Mouse (Mus musculus): ENCODE measurements around the gene Riox1.
"Not testable (repeated sequence)": the region's sequence is repeated elsewhere in the genome, so short reads cannot be mapped to it uniquely, and the experiment has no call there.

Riox1 gene

DNA sequence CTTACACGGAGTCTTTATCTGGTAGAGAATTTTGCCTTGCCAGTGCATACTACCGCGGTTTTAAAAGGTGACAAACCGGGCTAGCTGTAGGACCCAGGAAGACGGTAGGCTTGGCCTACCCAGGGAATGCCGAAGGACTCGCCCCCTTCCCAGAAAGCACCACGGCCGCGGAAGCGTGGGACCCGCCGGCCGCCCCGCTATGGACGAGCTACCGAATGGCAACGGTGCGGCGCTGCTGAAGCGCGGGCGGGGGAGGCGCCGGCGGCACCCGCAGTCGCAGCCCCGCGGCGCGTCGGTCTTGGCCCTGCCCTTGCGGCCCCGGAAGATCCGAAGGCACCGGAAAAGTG, at the start of gene Riox1:
Gene Riox1, plus strand, starts transcription at position 116 of the 347 bp plus-strand sequence.
- DNase-seq, result peak; percentile 86

DNA sequence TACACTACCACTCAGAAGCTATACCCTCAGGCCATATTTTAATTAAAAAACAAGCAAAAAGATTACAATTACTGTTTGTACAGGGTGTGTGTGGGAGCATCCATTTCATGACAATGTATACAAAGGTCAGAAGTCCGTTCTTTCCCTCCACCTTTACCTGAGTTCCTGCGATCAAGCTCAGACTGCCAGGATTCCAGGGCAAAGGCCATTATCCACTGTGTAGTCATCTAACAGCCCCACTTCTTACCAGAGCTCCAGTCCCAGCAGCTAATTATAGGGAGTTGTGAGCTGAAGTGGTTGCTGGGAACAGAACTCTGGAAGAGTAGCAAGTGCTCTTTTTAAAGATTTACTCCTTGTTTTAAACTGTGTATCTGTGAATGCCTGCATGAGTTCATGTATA, 40.0 kb upstream of the Riox1 start:
- DNase-seq, result no peak

DNA sequence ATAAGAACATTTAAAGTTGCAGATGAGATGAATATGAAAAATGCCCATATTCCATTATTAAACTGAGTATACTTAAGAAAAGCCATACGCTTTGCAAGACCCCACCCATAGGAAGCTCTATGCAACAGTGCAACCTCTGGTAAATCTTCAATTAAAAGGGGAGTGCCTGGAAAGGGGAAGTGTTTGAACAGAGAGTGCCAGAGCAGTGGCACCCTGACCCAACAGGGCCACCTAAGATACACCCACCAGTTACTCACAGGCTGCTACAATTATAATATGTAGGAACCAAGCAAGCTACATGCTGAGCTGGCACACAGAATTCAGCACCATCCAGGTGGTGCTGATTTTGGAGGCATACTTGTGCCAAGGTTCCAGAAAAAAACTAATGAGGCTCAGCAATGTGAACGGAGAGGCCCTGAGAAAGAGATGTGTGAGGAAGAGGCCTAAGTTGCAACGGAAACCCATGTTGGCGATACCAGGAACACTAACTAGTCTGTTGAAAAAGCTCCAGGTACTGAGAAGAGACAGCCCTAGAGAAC, 36.1 kb upstream of the Riox1 start:
- peak; percentile 87 for DNase-seq

DNA sequence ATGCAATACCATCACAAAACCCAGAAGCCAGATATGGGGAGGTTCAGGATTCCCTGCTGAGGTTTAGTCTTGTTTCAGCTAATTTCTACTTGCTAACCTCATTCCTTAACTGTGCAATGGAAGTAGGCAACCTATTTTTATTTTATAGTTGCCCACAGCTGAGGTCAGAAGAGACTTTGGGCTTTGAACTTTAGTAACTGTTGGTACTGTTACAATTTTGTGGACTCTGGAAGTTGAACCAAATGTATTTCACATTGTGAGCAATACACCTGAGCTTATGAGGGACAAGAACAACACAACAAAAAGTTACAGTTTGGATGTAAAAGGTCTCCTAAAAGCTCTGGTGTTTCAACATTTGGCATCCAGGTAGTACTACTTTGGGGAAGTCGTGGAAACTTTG, 35.6 kb upstream of the Riox1 start:
- DNase-seq, result no peak

DNA sequence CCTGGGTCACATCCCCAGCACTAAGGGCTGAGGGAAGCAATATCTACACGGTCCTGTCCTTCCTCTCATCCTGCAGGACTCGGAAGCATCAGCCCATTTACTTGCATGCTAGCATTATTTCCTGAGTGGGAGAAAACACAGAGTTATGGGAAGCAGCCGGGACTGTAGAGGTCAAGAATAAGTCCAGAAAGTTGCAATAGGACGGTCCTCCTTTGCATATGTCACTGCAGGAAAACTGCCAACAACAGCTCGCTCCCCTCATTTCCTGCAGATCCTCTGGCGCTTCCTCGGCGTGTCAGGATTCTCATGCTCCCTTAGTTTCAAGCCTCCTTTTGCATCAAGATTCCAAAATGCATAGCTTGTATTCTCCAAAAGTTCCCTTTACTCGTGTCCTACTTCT, 33.5 kb upstream of the Riox1 start:
- DNase-seq, result peak; percentile 56

DNA sequence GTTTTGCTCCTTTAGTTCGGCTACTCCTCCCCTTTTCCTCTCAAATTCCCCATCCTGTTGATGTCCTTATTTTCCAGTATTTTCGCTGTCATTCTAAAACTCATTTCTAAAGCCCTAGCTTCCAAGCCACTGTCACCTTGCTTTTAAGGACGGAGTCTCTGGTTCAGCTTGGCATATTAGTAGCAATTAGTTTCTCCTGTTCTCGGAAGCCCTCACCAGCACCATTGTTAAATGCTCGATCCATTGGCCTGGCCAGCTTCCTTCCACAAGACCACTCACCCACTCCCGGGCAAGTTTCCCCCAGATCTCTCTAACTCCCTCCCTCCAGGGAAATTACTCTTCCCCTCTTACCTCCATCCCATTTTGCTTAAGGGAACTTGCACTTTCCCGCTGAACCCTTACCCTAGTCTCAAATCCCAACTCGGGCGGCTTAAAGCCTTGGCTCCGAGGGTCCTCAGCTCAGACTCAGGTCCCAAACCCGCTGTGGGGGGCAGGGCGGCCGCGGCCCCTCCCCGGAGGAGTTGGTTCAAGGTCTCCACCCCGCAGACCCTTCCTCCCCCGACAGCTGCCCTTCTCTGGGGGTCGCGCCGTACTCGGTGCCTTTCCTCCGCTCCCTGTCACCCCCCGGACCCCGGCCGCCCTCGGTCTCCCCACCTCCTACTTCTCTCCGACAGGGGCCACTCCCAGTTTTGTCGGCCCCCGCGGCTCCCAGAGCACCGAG, 29.5 kb upstream of the Riox1 start:
- peak; percentile 76 for DNase-seq

DNA sequence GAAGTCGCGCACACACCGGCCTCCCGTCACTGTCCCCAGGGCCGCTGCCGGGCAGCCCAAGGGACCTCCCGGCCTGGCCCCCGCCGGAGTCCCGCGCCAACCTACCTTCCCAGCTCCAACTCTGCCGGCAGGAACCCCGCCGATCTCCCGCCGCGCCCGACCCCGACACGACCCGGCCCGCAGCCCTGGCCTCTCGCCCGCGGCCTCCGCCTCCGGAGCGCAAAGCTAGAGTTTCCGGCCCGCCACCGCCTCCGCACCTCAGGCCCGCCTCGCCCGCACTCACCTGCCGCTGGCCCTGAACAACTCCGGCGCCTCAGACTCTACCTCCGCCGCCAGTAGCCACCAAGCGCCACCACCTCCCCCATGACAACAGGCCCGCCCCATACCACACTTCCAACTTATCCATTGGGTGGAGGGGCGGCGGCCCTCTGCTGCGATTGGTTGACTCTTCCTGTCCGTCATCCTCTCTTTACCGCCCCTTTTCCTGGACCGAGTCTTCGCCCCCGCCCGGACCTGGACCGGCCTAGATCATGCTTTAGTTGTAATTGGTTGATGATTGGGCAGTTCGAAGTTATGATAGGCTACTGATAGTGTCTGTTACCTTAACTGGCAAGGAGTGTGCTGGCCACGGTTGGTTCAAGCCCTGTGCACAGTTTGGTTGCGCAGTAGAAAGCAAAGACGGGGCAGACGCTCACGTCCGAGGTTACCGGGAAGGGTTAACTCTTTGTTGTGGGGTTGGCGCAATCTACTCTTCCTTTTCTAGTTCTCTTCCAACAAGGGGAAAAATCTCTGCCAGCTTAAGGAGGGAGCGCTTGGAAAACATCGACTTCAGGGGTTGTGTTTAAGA, 28.6 kb upstream of the Riox1 start, which contains the start of gene Numb:
Gene Numb, minus strand, starts transcription at position 400 of the 847 bp plus-strand sequence.
- peak; percentile 100 for DNase-seq

DNA sequence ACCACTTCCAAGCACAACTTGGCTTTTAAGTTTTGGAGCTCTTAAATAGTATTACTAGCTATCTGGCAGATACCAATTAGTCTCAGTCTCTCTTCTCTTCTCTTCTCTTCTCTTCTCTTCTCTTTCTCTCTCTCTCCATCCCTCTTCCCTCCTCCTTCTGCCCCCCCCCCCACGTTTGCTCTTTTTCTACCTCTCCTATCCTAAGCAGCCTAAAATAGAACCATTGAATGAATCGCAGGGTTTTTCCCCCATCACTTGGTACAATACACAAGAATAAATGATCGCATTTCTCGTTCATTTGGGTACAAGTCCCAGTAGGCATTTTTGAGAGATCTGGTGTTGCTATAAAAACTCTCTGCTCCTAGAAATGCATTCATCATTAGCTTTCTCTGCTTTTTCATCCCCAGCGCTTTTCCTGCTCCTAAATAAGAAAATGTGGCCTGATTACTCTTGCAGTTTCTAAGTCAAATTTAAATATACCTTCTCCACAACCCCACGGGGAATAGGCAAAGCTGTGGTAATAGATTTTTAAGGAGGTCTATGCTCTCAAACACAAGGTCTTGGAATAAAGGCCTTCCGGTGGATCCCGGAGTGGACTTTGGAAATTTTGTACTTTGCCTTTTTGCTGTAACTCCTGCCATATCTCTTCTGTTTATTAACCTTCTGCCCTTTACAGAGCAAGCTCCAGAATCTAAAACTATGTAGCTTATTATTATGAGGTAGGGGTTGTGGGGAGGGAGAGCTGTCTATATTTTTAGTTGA, 27.5 kb upstream of the Riox1 start:
- DNase-seq, result no peak

DNA sequence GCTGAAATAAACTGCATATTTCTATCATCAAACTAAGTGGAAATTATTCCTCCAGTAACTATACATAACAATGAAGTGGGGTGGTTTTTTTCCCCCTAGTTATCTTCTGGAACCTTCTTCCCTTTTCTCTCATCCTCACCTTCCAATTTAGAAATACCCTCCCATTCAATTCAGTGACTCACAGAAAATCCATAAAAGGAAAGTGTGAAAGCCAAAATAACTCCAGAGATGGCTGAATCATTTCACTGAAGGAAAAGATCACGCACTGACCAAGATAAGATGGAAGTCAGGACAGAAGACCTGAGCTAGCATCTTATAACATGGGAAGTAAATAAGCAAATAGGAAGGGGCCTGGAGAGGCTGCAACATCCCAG, 26.9 kb upstream of the Riox1 start:
- DNase-seq, result no peak

DNA sequence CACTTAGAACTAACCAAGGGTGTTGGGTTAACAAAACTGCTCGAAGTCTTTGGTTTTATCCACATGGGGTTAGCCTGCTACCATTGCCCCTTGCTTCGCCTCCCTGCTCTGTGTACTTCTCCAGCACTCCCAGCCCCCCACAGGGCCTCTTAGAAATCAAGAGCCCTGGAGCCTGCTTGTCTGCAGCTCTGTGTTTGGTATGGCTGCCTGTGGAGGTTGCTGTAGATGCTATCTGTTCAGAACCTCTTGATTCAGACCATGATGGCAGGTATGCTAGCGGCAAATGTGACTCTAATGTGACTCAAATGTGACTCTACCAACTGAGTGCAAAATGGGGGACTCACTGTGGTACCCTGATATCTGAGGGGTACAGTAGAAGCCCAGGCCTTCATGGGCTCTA, 26.1 kb upstream of the Riox1 start:
- DNase-seq, result no peak

DNA sequence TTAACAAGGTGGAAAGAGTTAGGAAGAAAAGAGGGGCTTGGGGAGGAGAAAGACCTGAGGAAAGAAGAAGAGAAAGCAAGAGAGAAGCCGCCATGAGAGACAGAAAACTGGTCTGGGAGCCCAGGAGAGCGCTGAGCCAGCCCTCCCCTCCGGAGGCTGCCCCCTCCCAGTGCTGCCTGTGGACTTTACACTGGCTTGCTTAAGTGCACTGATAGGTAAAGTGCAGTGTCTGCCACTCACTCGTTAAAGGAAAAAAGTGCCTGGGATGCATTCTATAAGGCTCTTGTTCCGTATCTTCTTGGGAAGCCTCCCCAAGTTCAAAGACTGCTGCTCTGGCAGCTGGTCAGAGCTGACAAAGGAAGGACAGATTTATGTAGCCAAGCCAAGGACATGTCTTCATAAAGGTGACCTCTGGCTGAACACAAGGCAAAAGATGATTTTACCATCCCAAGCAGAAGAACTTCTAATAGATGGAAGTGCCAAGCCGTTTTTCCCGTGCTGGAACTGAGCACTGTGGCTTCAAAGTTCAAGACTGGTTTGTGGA, 25.2 kb upstream of the Riox1 start:
- no peak for DNase-seq

DNA sequence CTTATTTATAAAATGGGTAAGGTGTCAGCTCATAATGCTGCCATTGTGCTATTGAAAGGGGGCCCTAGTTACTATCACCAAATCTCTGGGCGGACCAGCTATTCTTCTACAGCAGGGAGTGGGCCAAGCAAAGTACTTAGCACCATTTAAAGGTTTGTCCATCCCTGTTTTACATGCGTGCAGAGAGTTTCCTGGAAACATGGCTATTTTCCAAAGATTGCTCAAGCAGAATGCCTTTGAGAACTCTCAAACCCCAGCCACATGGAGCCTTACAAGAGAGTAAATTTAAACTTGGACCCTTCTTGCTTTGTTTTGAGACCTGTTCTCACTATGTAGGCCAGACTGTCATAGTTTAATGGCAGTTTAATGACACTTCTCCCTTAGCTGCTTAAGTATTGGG, 24.3 kb upstream of the Riox1 start:
- DNase-seq, result no peak

DNA sequence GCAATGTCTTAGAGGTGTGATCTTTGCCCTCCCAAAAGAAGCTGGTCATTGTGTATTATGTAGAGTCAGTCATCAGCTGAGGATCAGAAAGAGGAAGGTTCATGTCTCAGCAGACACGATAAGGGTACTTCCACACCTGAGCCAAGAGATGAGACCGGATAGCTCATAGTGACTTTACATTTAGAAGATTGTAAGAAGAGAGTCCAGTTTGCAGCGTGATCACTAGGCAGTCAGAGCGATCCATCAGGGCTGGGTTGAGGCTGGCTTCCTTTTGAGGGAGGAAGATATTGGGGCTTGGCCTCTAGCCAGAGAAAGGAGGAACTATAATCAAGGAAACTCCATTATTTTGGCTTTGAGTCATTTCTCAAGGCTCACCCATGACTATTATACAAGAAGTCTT, 22.7 kb upstream of the Riox1 start:
- no peak for DNase-seq

DNA sequence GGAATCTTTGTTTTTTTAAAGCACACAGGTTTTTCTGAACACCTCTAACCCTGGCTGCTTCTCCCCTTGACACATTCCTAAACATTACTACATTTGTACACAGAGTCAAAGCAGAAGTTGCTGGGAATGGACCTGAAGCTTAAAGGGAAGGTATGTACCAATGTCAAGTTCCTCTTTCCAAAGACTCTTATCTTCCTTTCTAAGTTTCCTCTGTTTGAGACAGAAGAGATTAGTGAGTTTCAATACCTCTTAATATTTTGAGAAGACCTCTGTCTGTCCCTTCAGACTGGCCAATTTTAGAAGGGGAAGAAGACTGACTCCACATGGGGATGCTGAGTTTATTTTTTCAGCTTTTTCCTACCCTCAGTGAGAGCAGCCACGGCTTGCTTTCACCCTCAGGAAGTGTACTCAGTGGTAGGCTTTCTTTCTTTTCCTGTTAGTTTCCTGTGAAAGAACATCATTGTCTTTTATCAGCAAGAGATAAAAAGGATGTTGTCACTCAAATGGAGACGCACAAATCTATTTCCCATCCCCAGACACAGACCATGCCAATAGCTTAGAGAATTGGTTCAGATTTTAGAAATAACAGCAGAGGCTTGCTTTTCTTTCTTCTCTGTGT, 21.1 kb upstream of the Riox1 start:
- no peak for DNase-seq

DNA sequence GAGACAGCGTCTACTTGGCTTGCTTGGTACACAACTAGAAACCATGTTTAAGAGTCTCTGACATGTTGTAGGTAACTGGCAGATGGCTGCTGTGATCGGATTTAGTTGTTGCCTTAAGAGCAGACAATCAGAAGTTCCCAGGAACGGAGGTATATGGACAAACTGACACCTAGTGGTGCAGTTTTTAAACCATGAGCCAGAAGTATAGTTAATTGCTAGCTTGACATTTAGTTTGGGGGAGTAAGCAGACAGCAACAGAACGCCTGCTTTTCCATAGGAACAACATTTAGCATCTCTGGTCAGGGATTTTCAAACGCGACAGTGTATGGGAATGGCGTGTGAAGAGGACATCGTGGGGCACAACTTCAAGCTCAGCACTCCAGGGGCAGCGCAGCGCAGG, 12.8 kb upstream of the Riox1 start:
- DNase-seq, result no peak

DNA sequence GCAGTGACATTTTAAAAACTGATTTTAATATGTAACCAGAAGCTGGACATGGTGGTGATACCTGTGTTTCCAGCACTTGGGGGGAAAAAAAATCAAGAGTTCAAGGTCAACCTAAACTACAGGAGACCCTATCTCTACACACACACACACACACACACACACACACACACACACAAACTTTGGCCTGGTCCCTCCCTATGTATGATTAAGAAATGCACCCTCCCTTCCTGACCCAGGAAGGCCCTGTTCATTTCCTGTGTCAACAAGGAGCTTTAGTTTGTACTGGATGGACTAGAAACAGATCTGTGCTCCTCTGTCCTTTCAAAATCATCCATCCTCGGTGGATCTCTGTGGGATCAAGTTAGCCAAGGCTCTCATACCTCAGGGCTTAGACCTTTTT, 11.8 kb upstream of the Riox1 start:
- not testable (repeated sequence) for DNase-seq

DNA sequence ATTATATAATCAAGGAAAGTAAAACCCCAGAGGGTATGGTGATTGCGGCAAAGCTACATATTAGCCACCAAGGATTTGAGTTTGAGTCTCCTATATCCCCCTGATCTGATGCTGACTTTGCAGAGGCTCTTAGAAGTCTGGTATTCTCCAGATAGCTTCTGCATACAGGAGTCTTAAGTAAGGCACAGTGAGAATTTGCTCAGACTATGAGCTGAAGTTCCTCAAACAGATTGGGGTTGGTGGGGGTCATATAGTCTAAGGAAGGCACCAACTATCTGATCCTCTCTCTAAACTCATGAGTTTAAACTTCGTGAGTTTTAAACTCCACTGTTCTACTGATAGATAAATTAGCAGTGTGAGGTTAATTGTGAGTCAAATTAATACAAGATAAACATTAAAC, 11.1 kb upstream of the Riox1 start:
- DNase-seq, result no peak

DNA sequence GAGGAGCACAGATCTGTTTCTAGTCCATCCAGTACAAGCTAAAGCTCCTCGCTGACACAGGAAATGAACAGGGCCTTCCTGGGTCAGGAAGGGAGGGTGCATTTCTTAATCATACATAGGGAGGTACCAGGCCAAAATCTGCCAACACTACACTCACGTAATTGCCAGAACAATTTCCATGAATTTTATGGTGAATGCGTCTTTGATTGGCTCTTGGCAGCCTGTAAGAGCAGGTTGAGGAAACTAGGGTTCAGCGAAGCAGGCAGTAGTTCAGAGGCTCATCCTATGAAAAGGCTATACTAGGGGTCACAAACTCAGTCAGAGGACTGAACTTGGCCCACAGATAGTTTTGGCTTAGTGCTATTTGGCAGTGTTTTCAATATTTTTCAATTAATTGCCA, 10.4 kb upstream of the Riox1 start:
- DNase-seq, result no peak

DNA sequence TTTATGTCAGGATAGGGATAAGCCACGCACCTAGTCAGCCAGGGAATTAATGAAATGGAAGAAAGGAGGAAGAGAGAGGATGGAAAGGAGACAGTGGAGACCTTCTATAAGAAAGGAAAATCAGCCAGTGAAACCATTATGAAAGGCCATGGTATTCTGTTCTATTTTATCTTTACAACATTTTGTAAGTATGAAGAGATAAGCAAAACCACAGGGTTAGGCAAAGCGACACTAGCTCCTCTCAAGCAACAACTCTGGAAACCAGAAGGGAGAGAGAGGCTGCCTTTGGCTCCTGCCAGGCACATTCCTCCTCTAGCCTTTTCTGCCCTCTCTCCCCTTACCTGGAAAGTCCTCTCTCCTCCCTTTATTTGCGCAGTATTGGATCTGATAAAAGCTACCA, 8.5 kb upstream of the Riox1 start:
- no peak for DNase-seq

DNA sequence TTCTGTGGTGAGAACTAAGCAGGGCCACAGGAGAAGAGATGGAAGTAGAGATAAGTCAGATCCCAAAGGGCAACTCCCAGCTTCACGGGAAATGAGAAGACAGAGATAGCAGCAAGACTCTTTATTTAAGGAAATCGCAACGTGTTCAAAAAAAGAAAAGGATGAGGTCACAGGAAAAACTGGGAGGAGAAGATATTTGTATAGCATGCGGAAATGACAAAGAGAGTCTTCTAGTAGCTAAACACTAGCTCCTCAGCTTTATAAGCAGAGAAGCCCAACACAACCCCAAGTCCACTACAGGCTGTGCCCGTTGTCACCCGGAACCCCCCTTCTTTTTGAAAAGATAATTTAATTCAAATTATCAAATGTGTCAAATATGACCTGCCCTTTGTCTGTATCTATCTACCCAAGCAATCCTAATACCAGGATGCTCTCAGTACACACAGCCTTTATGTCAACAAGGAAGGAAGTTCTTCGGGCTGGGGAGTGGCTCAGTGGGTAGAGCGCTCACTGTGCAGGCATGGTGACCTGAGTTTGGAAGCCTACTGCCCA, 3.1 kb upstream of the Riox1 start:
- no peak for DNase-seq

DNA sequence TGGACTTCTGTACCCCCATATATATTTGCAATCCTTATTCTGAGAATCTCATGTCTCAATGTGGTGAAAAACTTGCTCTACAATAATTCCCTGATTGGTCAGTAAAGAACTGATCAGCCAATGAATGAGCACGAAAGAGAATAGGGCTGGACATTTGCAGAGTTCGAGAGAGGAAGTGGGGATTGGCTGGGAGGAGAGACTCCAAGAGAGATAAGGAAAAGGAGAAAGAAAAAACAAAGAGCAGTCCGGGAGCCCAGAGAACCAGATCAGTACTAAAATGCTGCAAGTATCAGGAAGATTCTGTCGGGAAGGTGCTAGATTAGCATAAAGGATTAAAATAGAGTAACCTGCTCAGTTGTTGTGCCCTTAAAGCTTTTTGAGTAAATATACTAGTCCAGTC, 1.4 kb upstream of the Riox1 start:
- DNase-seq, result no peak

DNA sequence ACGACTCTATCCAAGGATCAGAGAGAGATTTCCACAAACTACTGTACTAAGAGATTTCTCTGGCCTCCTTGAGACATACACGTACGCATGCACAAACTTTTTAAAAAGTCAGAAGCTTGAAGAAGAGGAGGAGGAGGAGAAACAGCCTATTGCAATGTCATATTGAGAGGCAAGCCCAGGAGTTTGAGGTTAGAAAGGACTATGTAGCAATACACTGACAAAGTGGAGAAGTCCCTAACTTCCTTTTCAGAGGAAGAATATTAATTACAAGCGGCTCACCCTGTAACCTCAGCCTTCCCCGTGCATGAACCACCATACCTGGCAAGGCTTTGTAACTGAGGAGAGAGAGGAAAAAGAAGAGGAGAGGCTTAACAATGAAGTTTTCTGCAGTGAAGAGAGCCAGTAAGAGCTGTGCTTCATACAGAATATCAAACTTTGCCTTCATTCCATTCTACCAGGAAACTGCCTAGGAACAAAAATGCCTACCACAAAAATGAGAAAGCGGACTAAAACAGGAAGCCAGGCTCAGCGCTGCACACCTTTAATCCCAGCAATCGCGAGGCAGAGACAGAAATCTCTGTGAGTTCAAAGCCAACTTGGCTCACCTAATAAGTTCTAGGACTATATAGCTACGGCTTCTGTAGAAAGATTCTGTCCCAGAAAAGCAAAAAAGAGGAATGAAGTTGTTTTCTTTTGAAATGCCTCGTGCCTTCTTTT, 474 bp upstream of the Riox1 start:
- no peak for DNase-seq

Data from cerebellum, adult 9-11 months (tissue).